Mouse (Mus musculus) ES-E14 (cell line): ENCODE measurements at regions not wholly inside any gene's neighbourhood (a gene's known extent, or its start where the extent isn't known, plus 50 kb on each side); places are given as distances from the start of the nearest gene placed in this dataset.

ENCODE experiments used
- DNase-seq: peaks from one replicate; pipeline ENCODE4 v3.0.0-alpha.2; 2013; ENCODE audit warnings: low read depth, low spot score
- H3K27ac ChIP-seq: 2 replicates; pipeline ENCODE4 v1.5.1; 2012; ENCODE audit warnings: low read depth, mild to moderate bottlenecking, low read length, moderate library complexity, mixed read lengths; ENCODE audit not compliant: poor library complexity, insufficient read depth, severe bottlenecking
- H3K36me3 ChIP-seq: 2 replicates; pipeline ENCODE4 v1.6.1; 2012; ENCODE audit warnings: mild to moderate bottlenecking, low read length, moderate library complexity, mixed read lengths; ENCODE audit not compliant: control insufficient read depth, poor library complexity, insufficient read depth, severe bottlenecking
- H3K4me1 ChIP-seq, 2 experiments: fragments of 150-350 bp in 1 of 2; sonication (generic) in 1 of 2; 2 replicates each; pipeline ENCODE4 v1.6.1; 2012; ENCODE audit warnings: low read length in 2 of 2, mild to moderate bottlenecking in 1 of 2, mixed read lengths in 1 of 2; ENCODE audit not compliant: control insufficient read depth in 2 of 2, insufficient read depth in 2 of 2, poor library complexity in 1 of 2
- H3K4me3 ChIP-seq, 2 experiments: fragments of 150-350 bp in 1 of 2; sonication (generic) in 1 of 2; 2 replicates each; pipeline ENCODE4 v1.5.1; 2012; ENCODE audit warnings: low read length in 2 of 2, low read depth in 1 of 2, mild to moderate bottlenecking in 1 of 2, mixed read lengths in 1 of 2; ENCODE audit not compliant: insufficient read depth in 1 of 2, poor library complexity in 1 of 2, severe bottlenecking in 1 of 2
- H3K9ac ChIP-seq: 2 replicates; pipeline ENCODE4 v1.6.1; 2012; ENCODE audit warnings: low read depth, mild to moderate bottlenecking, low read length, mixed read lengths; ENCODE audit not compliant: poor library complexity, insufficient read depth, severe bottlenecking
- H3K9me3 ChIP-seq: fragments of 150-350 bp; sonication (generic); 2 replicates; pipeline ENCODE4 v1.6.1; 2012; ENCODE audit warnings: low read depth, mild to moderate bottlenecking, low read length; ENCODE audit not compliant: control insufficient read depth, insufficient read depth
- CHD2 ChIP-seq: IDR thresholded peaks from 2 replicates; pipeline ENCODE4 v1.6.1; 2014; ENCODE audit warnings: mild to moderate bottlenecking, low read depth, low read length, inconsistent platforms
- HCFC1 ChIP-seq: IDR thresholded peaks from 2 replicates; pipeline ENCODE4 v1.6.1; 2012; ENCODE audit warnings: low read length, inconsistent platforms, borderline replicate concordance; ENCODE audit not compliant: insufficient read depth
- MAFK ChIP-seq: IDR thresholded peaks from 2 replicates; pipeline ENCODE4 v1.6.1; 2014; ENCODE audit warnings: mild to moderate bottlenecking, low read depth, low read length, inconsistent platforms; ENCODE audit not compliant: insufficient read depth
- ZC3H11A ChIP-seq: IDR thresholded peaks from 2 replicates; pipeline ENCODE4 v1.6.1; 2012; ENCODE audit warnings: low read depth, mild to moderate bottlenecking, inconsistent platforms, low read length, borderline replicate concordance
- ZNF384 ChIP-seq: IDR thresholded peaks from 2 replicates; pipeline ENCODE4 v1.6.1; 2012; ENCODE audit warnings: low read depth, low read length, inconsistent platforms
- in situ Hi-C, 2 experiments: fragments of 600-800 bp; cut with MboI; formaldehyde crosslinking; loops; one replicate each; pipeline ENCODE4 v1.15.1; 2025; ENCODE audit warnings: low sequenced_read_pairs in 2 of 2, inconsistent platforms in 1 of 2; ENCODE audit not compliant: unreplicated experiment in 2 of 2

DNA sequence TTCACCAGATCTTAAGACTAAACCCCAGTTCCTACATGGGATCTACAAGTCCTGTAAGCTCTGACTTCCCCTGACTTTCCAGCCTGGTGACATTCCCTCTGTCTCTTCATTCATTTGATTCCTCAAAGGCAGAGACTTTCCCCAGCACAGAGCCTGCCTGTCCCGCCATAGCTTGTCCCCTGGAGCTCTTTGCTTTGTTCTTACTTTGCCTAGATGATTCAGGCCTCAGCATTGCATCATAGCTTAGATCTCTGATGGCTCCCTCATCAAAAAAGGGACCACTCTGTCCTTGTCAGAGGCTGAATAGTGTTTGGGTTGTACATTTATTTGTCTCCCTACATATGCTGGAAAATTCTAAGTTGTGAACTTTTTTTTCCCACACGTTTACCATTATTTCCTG is 57.6 kb upstream of the Exoc6 start:
- Histone ChIP-seq H3K9ac (no peak overlapping the region), H3K9me3 (no peaks in the 10 kb centered on the region), H3K27ac (no peak overlapping the region), H3K4me1 (peaks cover 3 to 6% of the 10 kb centered on the region in 2 experiments; a peak in 1 of 4 replicates), H3K36me3 (no peaks in the 10 kb centered on the region), H3K4me3 (no peak overlapping the region)
- TF ChIP-seq ZNF384: no peak
- no peak for TF ChIP-seq ZC3H11A
- no peak for TF ChIP-seq MAFK
- no peak for TF ChIP-seq CHD2
- DNase-seq: no peak
- in situ Hi-C loops: no loop called here

DNA sequence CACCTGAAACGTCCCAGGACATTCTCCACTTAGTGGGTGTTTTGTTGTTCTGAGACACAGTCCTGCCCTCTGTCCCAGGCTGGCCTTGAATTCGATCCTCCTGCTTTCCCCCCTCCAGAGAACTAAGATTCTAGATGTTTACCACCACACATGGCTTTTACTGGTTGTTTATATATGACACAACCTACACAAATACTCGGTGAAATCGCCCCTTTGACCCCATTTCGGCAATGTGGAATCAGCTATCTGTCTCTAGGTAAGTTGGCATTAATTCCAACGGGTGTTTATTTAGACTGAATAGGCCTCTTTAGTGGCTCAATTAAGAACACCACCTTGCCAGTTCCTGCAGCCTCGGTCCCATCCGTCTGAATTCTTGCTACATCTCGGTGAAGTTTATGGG is 56.8 kb upstream of the Exoc6 start:
- Histone ChIP-seq H3K36me3 (no peaks in the 10 kb centered on the region), H3K9ac (no peak overlapping the region), H3K9me3 (no peaks in the 10 kb centered on the region), H3K4me3 (no peak overlapping the region), H3K27ac (no peak overlapping the region), H3K4me1 (peaks cover 3 to 5% of the 10 kb centered on the region in 2 experiments; a peak in 1 of 4 replicates)
- DNase-seq: no peak
- TF ChIP-seq MAFK: no peak
- no peak for TF ChIP-seq ZC3H11A
- TF ChIP-seq HCFC1: no peak
- TF ChIP-seq CHD2: no peak
- TF ChIP-seq ZNF384: no peak
- in situ Hi-C loops: no loop called here

DNA sequence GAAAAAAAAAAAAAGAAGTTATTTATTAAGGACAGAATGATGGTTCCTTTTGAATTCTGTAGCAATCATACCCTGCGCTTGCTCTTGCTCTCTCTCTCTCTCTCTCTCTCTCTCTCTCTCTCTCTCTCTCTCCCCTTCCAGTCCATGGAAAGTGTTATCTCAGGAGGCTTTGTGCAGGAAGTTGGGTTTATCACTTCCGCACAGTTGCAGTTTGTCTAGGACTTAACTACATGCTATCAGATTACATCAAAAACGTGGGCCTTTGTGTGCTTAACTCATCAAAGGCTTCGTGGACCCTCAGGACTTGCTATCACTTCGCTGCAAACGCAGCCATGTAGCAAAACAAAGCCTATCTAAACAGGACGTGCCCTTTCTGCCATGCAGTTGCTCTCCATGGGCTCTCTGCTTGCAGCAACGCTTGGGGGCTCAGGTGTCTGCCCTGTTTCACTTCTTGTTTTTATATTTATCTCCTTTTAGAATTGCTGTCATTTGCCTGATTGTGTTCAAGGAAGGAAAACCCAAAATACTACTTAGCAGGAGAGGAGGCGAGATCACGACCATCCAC is 56.2 kb upstream of the Exoc6 start:
- 0 out of 4 replicates have a peak, but pooled peaks cover 0 to 3% of the 10 kb centered on the region in 2 experiments for H3K4me1 ChIP-seq
- DNase-seq: no peak
- no peak overlapping the region for H3K27ac ChIP-seq
- in situ Hi-C loops: no loop called here
- H3K9me3 ChIP-seq: no peaks in the 10 kb centered on the region
- H3K4me3 ChIP-seq: no peak overlapping the region
- no peaks in the 10 kb centered on the region for H3K36me3 ChIP-seq
- no peak for TF ChIP-seq CHD2
- no peak for TF ChIP-seq HCFC1
- no peak overlapping the region for H3K9ac ChIP-seq

DNA sequence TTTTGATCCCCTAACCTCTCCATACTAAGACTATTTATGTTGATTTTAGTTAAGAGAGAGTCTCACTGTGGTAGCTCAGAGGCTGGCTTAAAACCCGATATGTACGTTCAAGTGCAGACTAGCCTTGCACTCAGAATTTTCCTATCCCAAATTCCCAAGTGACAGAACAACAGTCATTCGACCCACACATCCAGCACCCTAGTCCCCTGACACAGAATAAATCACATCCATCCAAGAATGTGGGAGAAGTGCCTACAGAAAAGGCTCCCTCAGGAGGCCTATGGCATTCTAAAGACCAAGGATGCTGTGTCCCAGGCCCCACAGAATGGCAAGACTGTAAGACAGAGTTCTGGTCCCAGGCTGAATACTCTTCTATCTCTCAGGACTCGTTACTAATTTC is 55.4 kb upstream of the Exoc6 start:
- H3K36me3 ChIP-seq: no peaks in the 10 kb centered on the region
- no peak overlapping the region for H3K27ac ChIP-seq
- H3K9me3 ChIP-seq: no peaks in the 10 kb centered on the region
- no peak for DNase-seq
- in situ Hi-C loops: no loop called here
- 0 out of 4 replicates have a peak, but pooled peaks cover 0 to 3% of the 10 kb centered on the region in 2 experiments for H3K4me1 ChIP-seq
- H3K4me3 ChIP-seq: no peak overlapping the region
- no peak for TF ChIP-seq ZC3H11A
- TF ChIP-seq MAFK: no peak
- TF ChIP-seq CHD2: no peak
- TF ChIP-seq ZNF384: no peak
- TF ChIP-seq HCFC1: no peak
- no peak overlapping the region for H3K9ac ChIP-seq
